Mouse (Mus musculus): Measurements from ENCODE around the gene Mmp28.

DNA sequence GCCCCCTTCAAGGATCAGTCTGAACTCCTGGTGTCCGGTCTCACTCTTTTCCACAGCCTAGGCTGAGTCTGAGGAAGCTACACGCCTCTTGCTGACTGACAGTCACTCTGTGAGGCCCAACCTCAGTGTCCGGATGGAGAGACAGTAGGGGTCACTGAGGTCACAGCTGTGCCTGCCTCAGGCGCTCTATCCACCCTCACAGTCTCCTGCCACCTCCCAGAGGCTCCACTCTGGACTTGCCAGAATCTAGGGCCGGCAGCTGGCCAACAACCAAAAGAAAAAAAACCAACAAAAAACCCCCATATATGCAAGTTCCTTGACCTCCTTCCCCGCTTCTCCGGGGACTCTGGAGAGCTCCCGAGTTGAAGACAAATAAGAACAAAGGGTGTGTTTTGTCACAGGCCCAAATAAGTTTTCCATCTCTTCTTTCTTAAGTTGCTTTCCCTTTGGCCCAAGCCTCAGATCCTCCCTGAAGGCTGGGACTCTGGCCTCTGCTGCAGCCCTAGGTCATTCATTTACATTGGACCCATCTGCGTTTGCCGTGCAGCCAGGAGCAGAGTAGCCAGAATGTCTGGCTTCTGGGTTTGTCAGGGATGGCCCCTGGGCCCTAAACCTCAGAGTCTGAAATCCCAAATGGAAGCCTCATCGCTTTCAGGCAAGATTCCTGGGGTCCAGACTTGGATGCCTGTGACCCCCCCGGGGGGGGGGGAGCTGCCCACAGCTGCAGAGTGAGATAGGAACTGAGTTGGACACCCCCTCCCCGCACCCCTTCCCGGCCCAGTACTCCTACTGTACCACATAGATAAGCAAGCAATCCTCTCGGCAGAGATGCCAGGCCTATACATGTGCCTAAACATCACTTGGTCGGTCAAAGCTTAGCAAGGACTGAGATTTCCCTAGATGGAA lies 14.6 kb downstream of the Mmp28 start:
- TF ChIP-seq POLR2A (IDR thresholded peaks at IDR 0.05; ENCODE audit: insufficient read depth, low read depth, low read length) (no peak), CTCF (IDR thresholded peaks at IDR 0.05) (no peak), EP300 (IDR thresholded peaks at IDR 0.05; ENCODE audit: insufficient read depth, low read depth, low read length) (no peak)
